Mouse (Mus musculus) embryonic facial prominence, embryonic 12.5 days (tissue): ENCODE results near the gene Tmco5. TPM values are rescaled to one million over a fixed set of nuclear protein-coding genes. Genes with fewer than 3 reads are reported as not detected.
"Not testable (repeated sequence)": the region's sequence is repeated elsewhere in the genome, so short reads cannot be mapped to it uniquely, and the experiment has no call there.

ENCODE experiments used
- ATAC-seq: fragments of 200-750 bp; cut with Nextera tagmentation; 2 replicates; pipeline ENCODE4 v1.8.0; 2017; ENCODE audit not compliant: insufficient number of reproducible peaks, insufficient read depth, low FRiP score, low TSS enrichment
- H3K27ac ChIP-seq: fragments of 300-500 bp; sonication (generic); 2 replicates; pipeline ENCODE4 v1.5.1; 2016; ENCODE audit warnings: mild to moderate bottlenecking
- H3K27me3 ChIP-seq: fragments of 300-500 bp; sonication (generic); 2 replicates; pipeline ENCODE4 v1.6.1; 2016; ENCODE audit warnings: mild to moderate bottlenecking, moderate library complexity
- H3K36me3 ChIP-seq: fragments of 300-500 bp; sonication (generic); 2 replicates; pipeline ENCODE4 v1.6.1; 2016; ENCODE audit warnings: mild to moderate bottlenecking
- H3K4me1 ChIP-seq: fragments of 300-500 bp; sonication (generic); 2 replicates; pipeline ENCODE4 v1.6.1; 2016
- H3K4me2 ChIP-seq: fragments of 300-500 bp; sonication (generic); replicated peaks from 2 replicates; pipeline ENCODE4 v1.6.1; 2016; ENCODE audit warnings: mild to moderate bottlenecking, moderate library complexity
- H3K4me3 ChIP-seq: fragments of 300-500 bp; sonication (generic); 2 replicates; pipeline ENCODE4 v1.5.1; 2016; ENCODE audit warnings: mild to moderate bottlenecking
- H3K9ac ChIP-seq: fragments of 300-500 bp; sonication (generic); 2 replicates; pipeline ENCODE4 v1.6.1; 2016; ENCODE audit warnings: mild to moderate bottlenecking, moderate library complexity
- H3K9me3 ChIP-seq: fragments of 300-500 bp; sonication (generic); 2 replicates; pipeline ENCODE4 v1.6.1; 2016; ENCODE audit warnings: mild to moderate bottlenecking, moderate library complexity
- WGBS: fragments of 180-500 bp; shearing (Covaris S2); methylation state at CpG from one replicate; pipeline ENCODE4 v1.1.7; 2016; 5-methylcytosine and 5-hydroxymethylcytosine counted together
- polyA plus RNA-seq: library from polyadenylated mRNA; unstranded; fragments of >200 nt; fragmentation: Nextera tagmentation; extraction: Ambion mirVana; gene quantifications from 2 replicates; pipeline ENCODE4 v1.2.1, GENCODE M21; 2016

Gene Tmco5
- polyA plus RNA-seq, 1 experiment from 2014 or later = not detected

DNA sequence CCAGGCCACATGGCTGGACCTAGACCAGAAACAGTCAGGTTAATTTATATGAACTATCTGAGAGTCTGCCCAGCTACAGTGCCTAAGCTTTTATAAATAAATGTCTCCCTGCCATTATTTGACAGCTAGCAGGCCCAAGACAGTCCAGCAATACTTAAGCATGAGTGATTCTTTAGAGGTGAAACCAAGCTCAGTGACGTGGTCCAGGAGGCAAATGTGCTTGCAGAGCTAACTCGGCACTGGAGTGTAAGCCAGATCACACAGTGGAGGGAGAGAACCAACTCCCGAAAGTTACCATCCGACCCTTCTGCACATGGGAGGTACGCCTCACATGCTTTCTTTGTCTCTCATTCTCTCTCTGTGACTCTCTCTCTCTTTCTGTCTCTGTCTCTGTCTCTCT, 46.7 kb downstream of the Tmco5 start:
- H3K27me3 ChIP-seq = no peaks in the 10 kb centered on the region
- H3K27ac ChIP-seq = no peak overlapping the region
- H3K36me3 ChIP-seq = no peaks in the 10 kb centered on the region
- no peak overlapping the region for H3K4me2 ChIP-seq
- no peak for ATAC-seq
- H3K9me3 ChIP-seq = no peaks in the 10 kb centered on the region
- H3K9ac ChIP-seq = no peak overlapping the region
- no peaks in the 10 kb centered on the region for H3K4me1 ChIP-seq
- no peak overlapping the region for H3K4me3 ChIP-seq
- WGBS = 74% methylated on average over 5 of the region's 5 CpGs

GRCm38 (mm10) chr2:116932218-116932617, 53.7 kb downstream of the Tmco5 start:
- H3K9me3 ChIP-seq = no peaks in the 10 kb centered on the region
- H3K27me3 ChIP-seq = no peaks in the 10 kb centered on the region
- peaks cover 3% of the 10 kb centered on the region for H3K4me1 ChIP-seq
- H3K4me2 ChIP-seq = no peak overlapping the region
- WGBS = 90% methylated on average over 7 of the region's 7 CpGs
- no peaks in the 10 kb centered on the region for H3K36me3 ChIP-seq
- H3K4me3 ChIP-seq = no peak overlapping the region
- H3K27ac ChIP-seq = no peak overlapping the region
- ATAC-seq = no peak
- no peak overlapping the region for H3K9ac ChIP-seq

- not testable (repeated sequence) for ATAC-seq, H3K27ac ChIP-seq, H3K36me3 ChIP-seq, H3K4me3 ChIP-seq, H3K9me3 ChIP-seq, H3K27me3 ChIP-seq, H3K4me1 ChIP-seq, H3K9ac ChIP-seq, H3K4me2 ChIP-seq
- 89% methylated on average over 1 of the region's 1 CpGs for WGBS
Measured at GRCm38 (mm10) chr2:116934236-116934635, 55.7 kb downstream of the Tmco5 start.

GRCm38 (mm10) chr2:116934776-116935175, 56.3 kb downstream of the Tmco5 start:
- H3K9me3 ChIP-seq = no peaks in the 10 kb centered on the region
- no peak overlapping the region for H3K9ac ChIP-seq
- no peak for ATAC-seq
- peaks cover 3% of the 10 kb centered on the region for H3K4me1 ChIP-seq
- H3K4me2 ChIP-seq = no peak overlapping the region
- no peak overlapping the region for H3K27ac ChIP-seq
- no peak overlapping the region for H3K4me3 ChIP-seq
- H3K36me3 ChIP-seq = no peaks in the 10 kb centered on the region
- H3K27me3 ChIP-seq = no peaks in the 10 kb centered on the region

- Histone ChIP-seq H3K9me3 (no peaks in the 10 kb centered on the region), H3K9ac (no peak overlapping the region), H3K36me3 (no peaks in the 10 kb centered on the region), H3K4me2 (no peak overlapping the region), H3K4me1 (peaks cover 3% of the 10 kb centered on the region), H3K4me3 (no peak overlapping the region), H3K27ac (no peak overlapping the region), H3K27me3 (no peaks in the 10 kb centered on the region)
- 37% methylated on average over 2 of the region's 2 CpGs for WGBS
- no peak for ATAC-seq
Measured at GRCm38 (mm10) chr2:116936371-116936770, 57.9 kb downstream of the Tmco5 start.

GRCm38 (mm10) chr2:116937166-116937565, 58.7 kb downstream of the Tmco5 start:
- H3K4me2 ChIP-seq = no peak overlapping the region
- H3K36me3 ChIP-seq = no peaks in the 10 kb centered on the region
- no peak for ATAC-seq
- WGBS = 88% methylated on average over 1 of the region's 1 CpGs
- H3K4me1 ChIP-seq = peaks cover 3% of the 10 kb centered on the region
- no peak overlapping the region for H3K27ac ChIP-seq
- no peaks in the 10 kb centered on the region for H3K9me3 ChIP-seq
- H3K9ac ChIP-seq = no peak overlapping the region
- no peaks in the 10 kb centered on the region for H3K27me3 ChIP-seq
- H3K4me3 ChIP-seq = no peak overlapping the region

DNA sequence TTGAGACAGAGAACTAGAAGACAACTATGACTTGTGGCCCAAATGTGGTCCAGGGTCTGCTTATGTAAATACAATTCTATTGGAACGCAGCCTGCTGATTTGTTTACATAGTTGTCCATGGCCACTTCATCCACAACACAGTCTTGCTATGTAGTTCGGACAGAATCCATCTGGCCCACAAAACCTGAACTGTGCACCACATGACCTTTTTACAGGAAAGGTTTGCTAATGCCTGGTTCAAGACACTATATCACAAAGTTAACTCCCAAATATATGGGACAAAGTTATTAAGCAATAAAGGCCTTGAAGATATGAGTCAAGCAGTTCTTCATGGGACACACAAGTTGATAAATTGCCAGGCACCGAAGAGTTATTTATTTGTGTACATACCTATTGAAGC, 63.3 kb downstream of the Tmco5 start:
- no peak overlapping the region for H3K4me2 ChIP-seq
- ATAC-seq = no peak
- H3K4me1 ChIP-seq = no peaks in the 10 kb centered on the region
- H3K27me3 ChIP-seq = no peaks in the 10 kb centered on the region
- H3K36me3 ChIP-seq = no peaks in the 10 kb centered on the region
- no peaks in the 10 kb centered on the region for H3K9me3 ChIP-seq
- no peak overlapping the region for H3K27ac ChIP-seq
- H3K4me3 ChIP-seq = no peak overlapping the region
- WGBS = 85% methylated on average over 3 of the region's 3 CpGs
- H3K9ac ChIP-seq = no peak overlapping the region

Other genes starting within 250 kb of the Tmco5 start
- 26.4 and 27.0 TPM in 2 replicates for gene Spred1, start 242.7 kb downstream of the Tmco5 start, polyA plus RNA-seq